Mouse (Mus musculus): ENCODE results near the gene Afg1l. TPM values are rescaled to one million over a fixed set of nuclear protein-coding genes. Genes with fewer than 3 reads are reported as not detected.

Gene Afg1l
- polyA plus RNA-seq, 1 experiment from 2014 or later = 15.3 TPM

DNA sequence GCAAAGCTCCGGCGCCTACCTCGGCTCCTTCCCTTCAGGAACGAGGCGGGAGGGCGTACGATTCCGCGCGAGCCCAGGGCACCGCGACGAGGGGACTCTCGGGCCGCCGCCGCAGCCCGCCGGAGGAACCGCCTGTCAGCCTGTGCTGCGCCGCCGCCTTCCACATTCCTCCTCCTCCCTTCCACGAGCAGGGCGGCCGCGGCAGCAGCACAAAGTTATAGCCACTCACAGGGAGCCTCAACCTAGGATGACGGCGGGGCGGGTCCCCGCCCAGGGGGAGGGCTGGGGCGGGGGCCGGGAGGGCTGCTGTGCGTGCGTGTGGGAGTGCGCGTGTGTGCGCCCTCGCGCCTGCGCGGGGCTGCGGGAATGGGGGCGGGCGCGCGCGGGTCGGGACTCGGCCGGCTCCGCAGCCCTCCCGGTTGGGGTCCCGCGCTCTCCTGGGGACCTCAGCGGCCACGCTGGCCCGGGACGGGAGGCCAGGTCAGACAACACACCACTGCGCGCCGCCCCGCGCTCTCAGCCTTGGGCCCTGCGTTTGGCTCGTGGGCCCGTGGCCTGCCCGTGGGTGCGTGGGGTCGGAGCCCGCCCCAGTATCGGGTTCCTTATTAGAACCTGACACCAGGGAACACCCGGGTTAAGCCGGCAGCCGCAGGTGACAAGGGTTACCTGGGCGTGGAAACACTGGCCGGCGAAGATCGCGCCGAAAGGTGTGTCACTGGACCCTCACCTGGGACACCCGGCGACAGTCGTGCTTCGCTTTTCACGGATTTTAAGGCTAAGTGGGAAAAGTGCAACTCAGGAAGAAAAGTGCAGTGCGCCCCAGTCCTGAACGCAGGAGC, 201.6 kb downstream of the Afg1l start, which contains the start of gene Foxo3:
Gene Foxo3 (minus strand): TSS at position 249 of the 839 bp plus-strand sequence.
- under 1% methylated on average over 68 of the region's 88 CpGs for WGBS
- peak within 1 kb of the TSS; percentile 82 for H3K4me3 ChIP-seq (ENCODE audit: low read length)
- peak within 1 kb of the TSS; percentile 99 for H3K27ac ChIP-seq (ENCODE audit: low read length)
- H3K36me3 ChIP-seq (ENCODE audit: control insufficient read depth, insufficient read depth, low read length) = no peaks in the 10 kb centered on the region
- H3K9ac ChIP-seq (ENCODE audit: low read depth, low read length) = peak within 1 kb of the TSS; percentile 93
- H3K4me1 ChIP-seq (ENCODE audit: control insufficient read depth, insufficient read depth, low read length) = peaks cover 30% of the 10 kb centered on the region
- no peaks in the 10 kb centered on the region for H3K9me3 ChIP-seq (ENCODE audit: control insufficient read depth, low read length)
- peak within 1 kb of the TSS; percentile 97 for H3K4me2 ChIP-seq (ENCODE audit: low read depth, low read length)
- ATAC-seq = peak; percentile 79
- no peaks in the 10 kb centered on the region for H3K27me3 ChIP-seq (replicated peaks; ENCODE audit: control insufficient read depth, insufficient read depth, low read length)

DNA sequence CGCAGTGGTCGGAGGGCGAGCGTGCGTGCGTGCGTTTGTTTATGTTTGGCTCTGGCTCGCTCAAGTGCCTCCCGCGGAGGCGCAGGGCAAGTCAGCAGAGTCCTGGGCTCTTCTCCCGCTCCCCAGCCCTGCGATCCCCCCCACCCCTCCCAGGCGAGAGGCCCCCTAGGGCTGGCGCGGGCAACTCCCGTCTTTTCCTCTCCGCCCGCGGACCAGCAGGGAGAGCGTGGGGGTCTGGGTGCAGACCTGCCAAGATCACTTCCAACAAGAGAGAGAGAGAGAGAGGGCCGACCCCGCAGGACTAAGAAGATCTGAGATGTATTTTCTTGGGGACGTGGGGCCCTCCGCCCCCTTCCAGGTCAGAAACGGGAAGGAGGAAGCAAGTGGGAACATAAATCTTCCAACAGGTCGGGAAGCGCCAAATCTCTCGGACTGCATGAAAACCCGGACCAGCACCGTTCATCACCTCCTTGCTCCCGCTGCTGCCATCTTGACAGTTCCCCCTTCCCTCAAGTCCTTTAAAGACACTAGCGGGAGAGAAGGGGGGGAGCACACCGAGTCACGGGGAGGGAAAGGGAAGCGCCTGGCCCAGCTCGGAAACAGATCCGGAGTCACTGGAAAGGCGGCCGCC, 202.4 kb downstream of the Afg1l start:
- peak; percentile 3 for ATAC-seq
- WGBS = under 1% methylated on average over 37 of the region's 40 CpGs
- no peaks in the 10 kb centered on the region for H3K27me3 ChIP-seq (replicated peaks; ENCODE audit: control insufficient read depth, insufficient read depth, low read length)
- peaks cover 37% of the 10 kb centered on the region for H3K4me1 ChIP-seq (ENCODE audit: control insufficient read depth, insufficient read depth, low read length)
- peak overlapping the region; percentile 97 for H3K4me2 ChIP-seq (ENCODE audit: low read depth, low read length)
- peak overlapping the region; percentile 93 for H3K9ac ChIP-seq (ENCODE audit: low read depth, low read length)
- H3K9me3 ChIP-seq (ENCODE audit: control insufficient read depth, low read length) = no peaks in the 10 kb centered on the region
- H3K4me3 ChIP-seq (ENCODE audit: low read length) = peak overlapping the region; percentile 82
- no peaks in the 10 kb centered on the region for H3K36me3 ChIP-seq (ENCODE audit: control insufficient read depth, insufficient read depth, low read length)
- peak overlapping the region; percentile 99 for H3K27ac ChIP-seq (ENCODE audit: low read length)

DNA sequence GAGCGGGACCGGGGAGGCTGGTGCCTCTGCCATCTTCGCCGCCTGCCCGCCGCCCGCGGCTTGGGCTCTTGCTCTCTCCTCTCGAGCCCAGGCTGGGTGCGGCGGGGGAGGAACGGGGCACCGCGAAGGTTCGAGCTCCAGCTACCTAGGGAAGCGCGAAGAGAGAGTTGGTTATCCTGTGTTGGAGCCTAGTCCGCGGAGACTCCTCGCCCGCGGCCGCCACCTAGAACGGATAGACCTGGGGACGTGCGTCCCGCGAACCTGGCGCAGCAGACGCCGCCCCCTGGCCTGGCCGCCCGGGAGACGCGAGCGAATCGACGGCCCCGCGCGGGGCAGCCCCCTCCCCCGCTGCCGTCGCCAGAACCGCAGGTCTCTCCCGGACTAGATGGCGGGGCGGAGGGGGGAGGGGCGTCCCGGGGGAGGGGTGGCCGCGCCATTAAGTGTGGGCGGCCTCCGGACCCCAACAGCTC, 202.9 kb downstream of the Afg1l start:
- H3K27ac ChIP-seq (ENCODE audit: low read length) = peak overlapping the region; percentile 99
- H3K4me3 ChIP-seq (ENCODE audit: low read length) = peak overlapping the region; percentile 82
- 1% methylated on average over 34 of the region's 54 CpGs for WGBS
- ATAC-seq = no peak
- H3K9me3 ChIP-seq (ENCODE audit: control insufficient read depth, low read length) = no peaks in the 10 kb centered on the region
- H3K27me3 ChIP-seq (replicated peaks; ENCODE audit: control insufficient read depth, insufficient read depth, low read length) = no peaks in the 10 kb centered on the region
- peak overlapping the region; percentile 97 for H3K4me2 ChIP-seq (ENCODE audit: low read depth, low read length)
- H3K4me1 ChIP-seq (ENCODE audit: control insufficient read depth, insufficient read depth, low read length) = peaks cover 39% of the 10 kb centered on the region
- peak overlapping the region; percentile 93 for H3K9ac ChIP-seq (ENCODE audit: low read depth, low read length)
- no peaks in the 10 kb centered on the region for H3K36me3 ChIP-seq (ENCODE audit: control insufficient read depth, insufficient read depth, low read length)

- Histone ChIP-seq H3K36me3 (ENCODE audit: control insufficient read depth, insufficient read depth, low read length) (no peaks in the 10 kb centered on the region), H3K4me2 (ENCODE audit: low read depth, low read length) (peak overlapping the region; percentile 97), H3K4me3 (ENCODE audit: low read length) (peak overlapping the region; percentile 82), H3K4me1 (ENCODE audit: control insufficient read depth, insufficient read depth, low read length) (peaks cover 43% of the 10 kb centered on the region), H3K9ac (ENCODE audit: low read depth, low read length) (peak overlapping the region; percentile 93), H3K27me3 (replicated peaks; ENCODE audit: control insufficient read depth, insufficient read depth, low read length) (no peaks in the 10 kb centered on the region), H3K9me3 (ENCODE audit: control insufficient read depth, low read length) (no peaks in the 10 kb centered on the region), H3K27ac (ENCODE audit: low read length) (peak overlapping the region; percentile 99)
- WGBS = 3% methylated on average over 65 of the region's 65 CpGs
- ATAC-seq = no peak
Observed at GRCm38 (mm10) chr10:42274712-42275400, 203.5 kb downstream of the Afg1l start.

DNA sequence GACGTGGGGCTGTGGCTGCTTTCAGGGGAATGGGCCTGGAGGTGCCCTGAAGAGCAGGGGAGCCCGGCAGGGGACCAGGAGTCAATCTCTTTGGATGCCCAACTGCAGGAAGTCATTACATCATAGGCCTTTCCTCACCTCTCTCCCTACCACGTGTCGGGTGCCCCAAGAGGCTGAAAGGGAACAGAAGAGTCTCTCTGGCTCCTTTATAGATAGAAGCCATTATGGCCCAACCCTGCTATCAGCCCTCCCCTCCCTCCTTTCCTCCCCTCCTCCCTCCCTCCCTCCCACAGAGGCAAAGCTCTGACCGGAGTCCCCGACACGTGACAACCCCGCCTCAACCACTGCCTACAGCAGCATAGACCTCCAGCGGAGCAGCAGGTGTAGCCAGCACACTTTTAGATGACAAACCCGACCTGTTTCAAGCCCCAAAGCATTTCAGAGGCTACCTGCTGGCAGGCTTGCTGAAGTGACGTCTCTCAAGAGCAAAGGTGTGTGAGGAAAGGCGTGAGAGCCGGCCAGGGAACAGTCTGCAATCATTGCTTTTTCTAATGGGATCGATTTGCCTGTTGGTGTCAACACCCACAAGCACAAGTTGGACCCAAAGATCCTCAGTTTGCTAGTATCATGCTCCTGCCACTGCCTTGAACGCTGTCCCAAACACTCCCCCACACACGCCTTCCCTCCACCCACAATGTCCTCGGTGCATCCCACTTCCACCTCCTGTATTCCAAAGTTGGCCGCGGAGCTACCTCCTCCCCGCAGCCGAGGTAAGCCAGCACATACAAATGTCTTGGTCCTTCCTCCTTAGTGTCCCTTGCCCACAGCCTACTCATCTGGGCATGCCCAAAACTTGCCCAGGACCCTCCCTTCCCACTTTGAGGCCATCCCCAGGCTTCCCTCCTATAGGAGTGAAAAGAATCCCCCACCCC, 204.3 kb downstream of the Afg1l start:
- ATAC-seq = peak; percentile 5; the same call in 1 of the 2 replicates

GRCm38 (mm10) chr10:42273403-42273759, 205.0 kb downstream of the Afg1l start:
- Histone ChIP-seq H3K4me1 (ENCODE audit: control insufficient read depth, insufficient read depth, low read length) (peaks cover 46% of the 10 kb centered on the region), H3K9ac (ENCODE audit: low read depth, low read length) (peak overlapping the region; percentile 42), H3K9me3 (ENCODE audit: control insufficient read depth, low read length) (no peaks in the 10 kb centered on the region), H3K4me3 (ENCODE audit: low read length) (peak overlapping the region; percentile 82), H3K27ac (ENCODE audit: low read length) (peak overlapping the region; percentile 33; the same call in 1 of the 2 replicates), H3K27me3 (replicated peaks; ENCODE audit: control insufficient read depth, insufficient read depth, low read length) (no peaks in the 10 kb centered on the region), H3K36me3 (ENCODE audit: control insufficient read depth, insufficient read depth, low read length) (no peaks in the 10 kb centered on the region), H3K4me2 (ENCODE audit: low read depth, low read length) (peak overlapping the region; percentile 97)
- WGBS = 74% methylated on average over 6 of the region's 6 CpGs
- no peak for ATAC-seq

More for the DNA sequence above, 204.3 kb downstream of the Afg1l start:
- Histone ChIP-seq H3K4me1 (ENCODE audit: control insufficient read depth, insufficient read depth, low read length) (peaks cover 50% of the 10 kb centered on the region), H3K27me3 (replicated peaks; ENCODE audit: control insufficient read depth, insufficient read depth, low read length) (no peaks in the 10 kb centered on the region), H3K9ac (ENCODE audit: low read depth, low read length) (peak overlapping the region; percentile 93), H3K27ac (ENCODE audit: low read length) (peak overlapping the region; percentile 99), H3K4me2 (ENCODE audit: low read depth, low read length) (peak overlapping the region; percentile 97), H3K36me3 (ENCODE audit: control insufficient read depth, insufficient read depth, low read length) (no peaks in the 10 kb centered on the region), H3K9me3 (ENCODE audit: control insufficient read depth, low read length) (no peaks in the 10 kb centered on the region), H3K4me3 (ENCODE audit: low read length) (peak overlapping the region; percentile 82)
- WGBS = 20% methylated on average over 21 of the region's 21 CpGs

DNA sequence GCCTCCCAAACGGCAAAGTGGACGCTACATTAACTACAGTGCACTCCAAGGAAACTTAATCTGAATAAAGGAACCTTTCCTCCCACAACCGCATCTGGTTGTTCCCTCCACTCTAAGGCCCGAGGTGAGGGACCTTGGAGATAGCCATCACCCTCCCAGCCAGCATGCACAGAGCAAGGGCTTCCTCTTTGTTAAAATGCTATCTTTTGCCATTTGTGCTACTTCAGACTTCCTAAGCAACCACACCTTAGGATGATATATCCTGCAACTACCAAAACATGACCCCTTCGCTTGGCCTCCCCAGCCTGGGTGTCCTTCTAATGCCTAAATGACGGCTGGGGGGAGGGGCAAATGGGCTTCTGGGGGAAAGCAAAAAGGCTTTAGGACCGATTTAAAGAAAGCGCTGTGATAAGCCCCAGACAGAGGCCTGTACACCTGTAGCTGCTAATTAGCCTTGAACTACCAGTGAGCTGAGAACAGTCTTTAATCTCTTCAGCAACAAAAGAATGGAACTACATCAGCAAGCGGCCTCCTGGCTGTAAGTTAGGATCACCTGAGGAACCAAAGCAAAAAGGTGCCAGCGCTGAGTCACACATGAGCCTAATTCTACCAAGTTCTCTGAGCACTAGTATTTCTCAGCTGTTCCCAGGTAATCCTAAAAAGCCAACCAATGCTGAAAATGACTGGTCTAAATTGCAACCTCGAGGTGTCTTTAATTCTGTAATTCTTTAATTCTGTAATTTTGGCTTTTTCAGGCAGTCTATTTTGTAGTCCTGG, 206.7 kb downstream of the Afg1l start:
- H3K4me3 ChIP-seq (ENCODE audit: low read length) = no peak overlapping the region
- 0 out of 2 replicates have a peak overlapping the region, but pooled peaks have one; percentile 59 for H3K27ac ChIP-seq (ENCODE audit: low read length)
- ATAC-seq = no peak
- H3K27me3 ChIP-seq (replicated peaks; ENCODE audit: control insufficient read depth, insufficient read depth, low read length) = no peaks in the 10 kb centered on the region
- no peak overlapping the region for H3K4me2 ChIP-seq (ENCODE audit: low read depth, low read length)
- H3K4me1 ChIP-seq (ENCODE audit: control insufficient read depth, insufficient read depth, low read length) = peaks cover 50% of the 10 kb centered on the region
- H3K9me3 ChIP-seq (ENCODE audit: control insufficient read depth, low read length) = no peaks in the 10 kb centered on the region
- WGBS = 53% methylated on average over 11 of the region's 11 CpGs
- H3K36me3 ChIP-seq (ENCODE audit: control insufficient read depth, insufficient read depth, low read length) = peaks cover 7% of the 10 kb centered on the region
- no peak overlapping the region for H3K9ac ChIP-seq (ENCODE audit: low read depth, low read length)

All from intestine, embryonic 16.5 days (tissue).